Mouse (Mus musculus) C2C12 (cell line): ENCODE data around the gene Zfp36l2. TPM values are rescaled to one million over a fixed set of nuclear protein-coding genes. Genes with fewer than 3 reads are reported as not detected.
"Not testable (repeated sequence)": the region's sequence is repeated elsewhere in the genome, so short reads cannot be mapped to it uniquely, and the experiment has no call there.

ENCODE experiments used
- H3K27me3 ChIP-seq: one replicate; pipeline ENCODE4 v1.6.1; 2011; ENCODE audit not compliant: control insufficient read depth, insufficient read depth, insufficient read length
- H3K36me3 ChIP-seq: one replicate; pipeline ENCODE4 v1.6.1; 2011; ENCODE audit not compliant: control insufficient read depth, insufficient read depth
- H3K4me3 ChIP-seq: one replicate; pipeline ENCODE4 v1.5.1; 2011; ENCODE audit warnings: mild to moderate bottlenecking, control low read depth; ENCODE audit not compliant: poor library complexity, insufficient read depth, severe bottlenecking
- H3K79me2 ChIP-seq: one replicate; pipeline ENCODE4 v1.6.1; 2011; ENCODE audit not compliant: control insufficient read depth, insufficient read depth
- H3K79me3 ChIP-seq: one replicate; pipeline ENCODE4 v1.6.1; 2011; ENCODE audit warnings: low read depth, control low read depth
- H3ac ChIP-seq: one replicate; pipeline ENCODE3; 2011; ENCODE audit warnings: low read depth; ENCODE audit not compliant: control insufficient read depth, insufficient read length
- CEBPB ChIP-seq: IDR thresholded peaks from one replicate; pipeline ENCODE4 v1.6.1; 2011; ENCODE audit warnings: low read depth, mild to moderate bottlenecking, control low read depth, moderate library complexity
- CTCF ChIP-seq: IDR thresholded peaks from one replicate; pipeline ENCODE4 v1.5.1; 2011; ENCODE audit not compliant: control insufficient read depth, insufficient read depth, insufficient read length
- FOSL1 ChIP-seq: IDR thresholded peaks from one replicate; pipeline ENCODE4 v1.8.0; 2011; ENCODE audit warnings: mild to moderate bottlenecking, low read length; ENCODE audit not compliant: poor library complexity, insufficient read depth, severe bottlenecking
- MAX ChIP-seq: IDR thresholded peaks from one replicate; pipeline ENCODE4 v1.6.1; 2011; ENCODE audit warnings: mild to moderate bottlenecking, control low read depth
- MYOD1 ChIP-seq: IDR thresholded peaks from one replicate; pipeline ENCODE4 v1.6.1; 2011; ENCODE audit warnings: low read depth; ENCODE audit not compliant: control insufficient read depth, insufficient read length
- MYOG ChIP-seq: IDR thresholded peaks from one replicate; pipeline ENCODE4 v1.6.1; 2011; ENCODE audit not compliant: control insufficient read depth, insufficient read length; ENCODE audit errors: extremely low read depth
- USF1 ChIP-seq: IDR thresholded peaks from one replicate; pipeline ENCODE4 v1.6.1; 2011; ENCODE audit warnings: low read depth, mild to moderate bottlenecking, control low read depth, moderate library complexity
- long read RNA-seq, 2 experiments: library from polyadenylated mRNA; unstranded; transcript quantifications; one replicate each; pipeline ENCODE4 v2.0.0; 2019 to 2020
- polyA plus RNA-seq: library from polyadenylated mRNA; unstranded; fragments of >200 nt; fragmentation: generic; extraction: Trizol; gene quantifications from one replicate; pipeline ENCODE4 v1.2.1, GENCODE M21; 2012; ENCODE audit warnings: missing spikeins

The Zfp36l2 gene
- 61.8 TPM for polyA plus RNA-seq
- long read RNA-seq, experiment 1, partial matches to known transcripts: 0 of 10 reads
- long read RNA-seq, experiment 1, other reads (novel, unspliced or antisense): 10 of 10 reads
- long read RNA-seq, experiment 2, transcript Zfp36l2-201 (2 exons, 3,530 nt): major isoform, 126 of 181 reads
- long read RNA-seq, experiment 2, partial matches to known transcripts: 0 of 181 reads
- long read RNA-seq, experiment 2, other reads (novel, unspliced or antisense): 55 of 181 reads

DNA sequence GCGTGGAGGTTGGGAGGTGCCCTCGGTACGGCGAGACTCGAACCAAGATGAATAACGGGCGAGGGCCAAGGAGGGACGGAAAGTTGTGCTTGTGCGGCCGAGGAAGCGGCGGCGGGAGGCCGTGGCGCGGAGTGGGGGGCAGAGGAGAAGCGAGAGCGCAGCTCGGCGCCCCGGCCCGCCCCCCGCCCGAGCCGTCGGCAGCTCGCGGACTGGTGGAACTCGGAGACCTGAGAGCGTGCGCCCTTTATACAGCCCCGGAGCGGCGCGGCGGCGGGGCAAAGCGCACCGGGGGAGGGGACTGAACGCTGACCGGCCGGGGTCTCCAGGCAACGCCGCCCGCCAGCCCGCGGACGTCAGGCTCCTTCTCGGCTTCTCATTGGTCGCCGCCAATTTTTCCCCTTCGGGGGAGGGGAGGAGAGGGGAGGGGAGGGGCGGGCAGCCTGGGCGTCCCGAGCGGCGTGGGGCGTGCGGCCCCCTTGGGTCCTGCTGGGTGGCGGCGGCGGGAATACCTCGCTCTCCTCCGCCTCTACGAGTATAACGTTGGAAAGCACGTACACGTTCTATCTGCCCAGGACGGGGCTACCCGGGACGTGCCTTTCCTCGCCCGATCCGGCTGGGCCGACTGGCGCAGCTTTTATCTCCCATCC, at the start of gene Zfp36l2:
Zfp36l2 (minus strand) TSS at position 221 of the 647 bp plus-strand sequence.
- Histone ChIP-seq H3K4me3 (peak within 1 kb of the TSS; percentile 85), H3ac (peak within 1 kb of the TSS; percentile 94), H3K79me3 (peaks cover 26% of the 10 kb centered on the region), H3K36me3 (peaks cover 34% of the 10 kb centered on the region), H3K27me3 (no peaks in the 10 kb centered on the region), H3K79me2 (peaks cover 44% of the 10 kb centered on the region)
- TF ChIP-seq USF1 (no peak), FOSL1 (no peak), CEBPB (no peak), MYOD1 (no peak), MAX (no peak), CTCF (no peak), MYOG (no peak)

- Histone ChIP-seq H3K36me3 (peaks cover 4% of the 10 kb centered on the region), H3K79me2 (no peaks in the 10 kb centered on the region), H3ac (no peak overlapping the region), H3K4me3 (no peak overlapping the region), H3K27me3 (no peaks in the 10 kb centered on the region), H3K79me3 (no peaks in the 10 kb centered on the region)
- no peak for TF ChIP-seq MYOG
- no peak for TF ChIP-seq USF1
- TF ChIP-seq MYOD1: no peak
Observed at GRCm38 (mm10) chr17:84236781-84237557, 49.2 kb upstream of the Zfp36l2 start.

- TF ChIP-seq MAX: no peak
- TF ChIP-seq CEBPB: no peak
- TF ChIP-seq USF1: no peak
- TF ChIP-seq MYOG: no peak
- TF ChIP-seq CTCF: no peak
- TF ChIP-seq FOSL1: no peak
- no peak for TF ChIP-seq MYOD1
- Histone ChIP-seq H3K79me3 (no peaks in the 10 kb centered on the region), H3K36me3 (peaks cover 5% of the 10 kb centered on the region), H3ac (no peak overlapping the region), H3K27me3 (no peaks in the 10 kb centered on the region), H3K79me2 (no peaks in the 10 kb centered on the region), H3K4me3 (no peak overlapping the region)
Observed at GRCm38 (mm10) chr17:84235399-84235928, 47.7 kb upstream of the Zfp36l2 start.

- H3K27me3 ChIP-seq, H3K79me2 ChIP-seq, H3ac ChIP-seq, H3K4me3 ChIP-seq, H3K79me3 ChIP-seq: not testable (repeated sequence)
- H3K36me3 ChIP-seq: peaks cover 11% of the 10 kb centered on the region
Observed at GRCm38 (mm10) chr17:84234785-84235184, 47.0 kb upstream of the Zfp36l2 start.

DNA sequence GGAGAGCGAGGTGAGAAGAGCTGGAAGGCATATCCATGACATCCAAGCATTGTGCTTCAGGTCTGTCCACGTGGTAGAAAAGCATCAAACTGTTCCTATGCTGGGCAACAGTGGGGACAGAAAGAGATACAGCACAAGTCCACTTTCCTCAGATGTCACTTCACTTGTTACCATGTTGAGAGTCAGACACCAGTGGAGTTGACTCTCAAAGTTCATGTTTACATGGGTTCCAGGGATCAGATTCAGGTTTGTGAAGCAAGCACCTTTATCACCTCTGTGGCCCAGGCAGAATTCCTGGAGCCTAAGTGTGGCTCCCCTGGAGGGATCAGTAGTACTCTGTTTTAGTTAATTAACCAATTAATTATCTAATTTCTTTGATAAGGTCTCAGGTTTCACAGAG, 46.0 kb upstream of the Zfp36l2 start:
- TF ChIP-seq MYOG: no peak
- no peak for TF ChIP-seq MAX
- TF ChIP-seq USF1: no peak
- no peak for TF ChIP-seq CTCF
- TF ChIP-seq FOSL1: no peak
- TF ChIP-seq CEBPB: no peak
- no peak for TF ChIP-seq MYOD1

GRCm38 (mm10) chr17:84231361-84231760, 43.6 kb upstream of the Zfp36l2 start:
- Histone ChIP-seq H3K79me2 (no peaks in the 10 kb centered on the region), H3K27me3 (no peaks in the 10 kb centered on the region), H3ac (no peak overlapping the region), H3K4me3 (no peak overlapping the region), H3K36me3 (peaks cover 20% of the 10 kb centered on the region), H3K79me3 (no peaks in the 10 kb centered on the region)
- no peak for TF ChIP-seq USF1
- TF ChIP-seq MYOD1: no peak
- no peak for TF ChIP-seq CEBPB
- TF ChIP-seq CTCF: no peak
- no peak for TF ChIP-seq FOSL1
- no peak for TF ChIP-seq MYOG
- no peak for TF ChIP-seq MAX

More for the DNA sequence above, 46.0 kb upstream of the Zfp36l2 start:
- Histone ChIP-seq H3ac (no peak overlapping the region), H3K79me3 (no peaks in the 10 kb centered on the region), H3K4me3 (no peak overlapping the region), H3K36me3 (peaks cover 14% of the 10 kb centered on the region), H3K79me2 (no peaks in the 10 kb centered on the region), H3K27me3 (no peaks in the 10 kb centered on the region)
